Mouse (Mus musculus) neural tube, embryonic 12.5 days (tissue): ENCODE results near the gene Rps6kc1. TPM values are rescaled to one million over a fixed set of nuclear protein-coding genes. Genes with fewer than 3 reads are reported as not detected.
"Not testable (repeated sequence)": the region's sequence is repeated elsewhere in the genome, so short reads cannot be mapped to it uniquely, and the experiment has no call there.

Experiments used
- ATAC-seq: fragments of 200-750 bp; cut with Nextera tagmentation; 2 replicates; pipeline ENCODE4 v1.8.0; 2017; ENCODE audit warnings: low read depth, mild to moderate bottlenecking, moderate TSS enrichment, moderate library complexity; ENCODE audit not compliant: low FRiP score
- H3K27ac ChIP-seq: fragments of 300-500 bp; sonication (generic); 2 replicates; pipeline ENCODE4 v1.5.1; 2016
- H3K27me3 ChIP-seq: fragments of 300-500 bp; sonication (generic); replicated peaks from 2 replicates; pipeline ENCODE4 v1.6.1; 2016; ENCODE audit warnings: mild to moderate bottlenecking
- H3K36me3 ChIP-seq: fragments of 300-500 bp; sonication (generic); 2 replicates; pipeline ENCODE4 v1.6.1; 2016; ENCODE audit warnings: mild to moderate bottlenecking
- H3K4me1 ChIP-seq: fragments of 300-500 bp; sonication (generic); 2 replicates; pipeline ENCODE4 v1.6.1; 2016
- H3K4me2 ChIP-seq: fragments of 300-500 bp; sonication (generic); replicated peaks from 2 replicates; pipeline ENCODE4 v1.6.1; 2016; ENCODE audit warnings: mild to moderate bottlenecking
- H3K4me3 ChIP-seq: fragments of 300-500 bp; sonication (generic); 2 replicates; pipeline ENCODE4 v1.5.1; 2016
- H3K9ac ChIP-seq: fragments of 300-500 bp; sonication (generic); 2 replicates; pipeline ENCODE4 v1.6.1; 2016; ENCODE audit warnings: mild to moderate bottlenecking
- H3K9me3 ChIP-seq: fragments of 300-500 bp; sonication (generic); 2 replicates; pipeline ENCODE4 v1.6.1; 2016; ENCODE audit warnings: mild to moderate bottlenecking
- WGBS: fragments of 180-500 bp; shearing (Covaris S2); methylation state at CpG from one replicate; pipeline ENCODE4 v1.1.7; 2016; 5-methylcytosine and 5-hydroxymethylcytosine counted together
- polyA plus RNA-seq: library from polyadenylated mRNA; unstranded; fragments of >200 nt; fragmentation: Nextera tagmentation; extraction: Ambion mirVana; gene quantifications from 2 replicates; pipeline ENCODE4 v1.2.1, GENCODE M21; 2016

Gene Rps6kc1
- polyA plus RNA-seq, 1 experiment from 2014 or later = 26.4 TPM

DNA sequence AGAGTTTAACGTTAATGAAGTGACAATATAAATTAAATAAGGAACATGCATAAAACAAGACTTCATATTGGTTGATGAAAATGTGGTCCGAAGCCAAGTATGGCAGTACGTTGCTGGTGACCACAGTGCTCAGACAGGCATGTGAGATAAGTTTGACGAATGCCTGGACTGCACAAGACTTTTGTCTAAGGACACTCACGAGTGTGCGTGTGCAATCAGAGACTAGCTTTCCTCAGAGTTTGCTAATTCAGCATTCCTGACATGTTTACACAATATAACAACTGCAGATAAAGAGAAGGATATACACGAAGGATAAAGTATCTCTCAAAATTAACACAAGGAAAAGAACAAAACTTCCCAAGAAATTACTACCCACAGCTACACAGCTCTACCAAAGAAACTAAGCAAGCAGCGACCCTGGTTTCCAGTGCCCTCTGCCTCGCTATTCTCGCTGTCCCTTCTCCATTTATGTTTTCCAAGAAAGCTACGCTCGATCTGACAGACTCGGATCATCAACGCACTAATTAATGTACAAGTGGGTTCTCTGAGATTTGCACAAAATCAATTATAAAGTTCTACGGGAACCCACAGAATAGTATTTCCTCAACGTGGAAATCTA is 16.3 kb upstream of the Rps6kc1 start:
- H3K9ac ChIP-seq = peak overlapping the region; percentile 92
- H3K27ac ChIP-seq = peak overlapping the region; percentile 99
- no peaks in the 10 kb centered on the region for H3K9me3 ChIP-seq
- no peaks in the 10 kb centered on the region for H3K27me3 ChIP-seq
- H3K4me3 ChIP-seq = peak overlapping the region; percentile 73
- peak overlapping the region; percentile 75 for H3K4me2 ChIP-seq
- WGBS = 27% methylated on average over 16 of the region's 16 CpGs
- peaks cover under 1% of the 10 kb centered on the region for H3K36me3 ChIP-seq
- no peak for ATAC-seq
- H3K4me1 ChIP-seq = peaks cover 12% of the 10 kb centered on the region; the same call in 1 of the 2 replicates

- Histone ChIP-seq H3K36me3 (no peaks in the 10 kb centered on the region), H3K27ac (no peak overlapping the region), H3K9ac (no peak overlapping the region), H3K4me1 (peaks cover 12% of the 10 kb centered on the region; the same call in 1 of the 2 replicates), H3K27me3 (no peaks in the 10 kb centered on the region), H3K9me3 (no peaks in the 10 kb centered on the region), H3K4me2 (peak overlapping the region; percentile 75), H3K4me3 (no peak overlapping the region)
- WGBS = 94% methylated on average over 3 of the region's 3 CpGs
- ATAC-seq = no peak
Observed at GRCm38 (mm10) chr1:190927311-190927710, 15.7 kb upstream of the Rps6kc1 start.

GRCm38 (mm10) chr1:190924812-190925211 is 13.2 kb upstream of the Rps6kc1 start, which contains the start of gene Angel2:
Gene Angel2, plus strand, starts transcription at chr1:190925112.
- 80% methylated on average over 3 of the region's 3 CpGs for WGBS
- H3K4me3 ChIP-seq, H3K36me3 ChIP-seq, H3K9ac ChIP-seq, H3K27ac ChIP-seq, H3K4me2 ChIP-seq, H3K27me3 ChIP-seq, H3K4me1 ChIP-seq, H3K9me3 ChIP-seq, ATAC-seq: not testable (repeated sequence)

GRCm38 (mm10) chr1:190919725-190920469 is 8.3 kb upstream of the Rps6kc1 start:
- Histone ChIP-seq H3K9me3 (no peaks in the 10 kb centered on the region), H3K4me2 (no peak overlapping the region), H3K27me3 (no peaks in the 10 kb centered on the region), H3K4me1 (no peaks in the 10 kb centered on the region), H3K36me3 (no peaks in the 10 kb centered on the region), H3K27ac (no peak overlapping the region), H3K9ac (no peak overlapping the region), H3K4me3 (no peak overlapping the region)
- 74% methylated on average over 8 of the region's 8 CpGs for WGBS
- ATAC-seq = no peak

DNA sequence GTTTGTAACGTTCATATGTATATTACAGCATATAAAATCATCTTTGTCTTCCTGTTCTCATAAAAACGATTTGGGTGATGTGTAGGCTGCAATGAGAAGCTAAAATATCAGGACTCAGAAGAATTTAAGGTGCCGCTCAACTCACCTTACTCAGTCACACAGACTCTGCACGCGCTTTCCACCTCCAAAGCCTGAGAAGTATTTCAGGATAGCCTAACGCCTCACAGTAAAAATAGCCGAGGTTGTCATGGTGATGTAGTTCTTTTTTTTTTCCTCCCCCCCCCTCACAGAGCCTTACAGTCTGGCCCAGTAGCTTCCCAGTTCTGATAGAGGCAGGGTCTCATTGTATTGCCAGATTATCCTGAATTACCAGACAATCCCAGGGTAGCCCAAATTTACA is 7.4 kb upstream of the Rps6kc1 start:
- ATAC-seq = no peak
- H3K4me3 ChIP-seq = no peak overlapping the region
- WGBS = 63% methylated on average over 7 of the region's 7 CpGs

GRCm38 (mm10) chr1:190912623-190913022 is 1.1 kb upstream of the Rps6kc1 start:
- peak overlapping the region; percentile 85; the same call in 1 of the 2 replicates for H3K4me2 ChIP-seq
- H3K9me3 ChIP-seq = no peaks in the 10 kb centered on the region
- H3K9ac ChIP-seq = no peak overlapping the region
- WGBS = 44% methylated on average over 1 of the region's 1 CpGs
- no peaks in the 10 kb centered on the region for H3K36me3 ChIP-seq
- no peak overlapping the region for H3K4me3 ChIP-seq
- no peaks in the 10 kb centered on the region for H3K27me3 ChIP-seq
- H3K4me1 ChIP-seq = peaks cover 22% of the 10 kb centered on the region
- no peak for ATAC-seq
- H3K27ac ChIP-seq = no peak overlapping the region

More for the DNA sequence above, 7.4 kb upstream of the Rps6kc1 start:
- Histone ChIP-seq H3K27me3 (no peaks in the 10 kb centered on the region), H3K27ac (no peak overlapping the region), H3K9me3 (no peaks in the 10 kb centered on the region), H3K36me3 (no peaks in the 10 kb centered on the region), H3K9ac (no peak overlapping the region), H3K4me2 (no peak overlapping the region), H3K4me1 (no peaks in the 10 kb centered on the region)

GRCm38 (mm10) chr1:190910836-190911235 is 734 bp downstream of the Rps6kc1 start:
- Histone ChIP-seq H3K36me3 (no peaks in the 10 kb centered on the region), H3K4me1 (peaks cover 25% of the 10 kb centered on the region), H3K27me3 (no peaks in the 10 kb centered on the region), H3K9ac (peak overlapping the region; percentile 81), H3K27ac (no peak overlapping the region), H3K9me3 (no peaks in the 10 kb centered on the region), H3K4me2 (peak overlapping the region; percentile 85), H3K4me3 (peak overlapping the region; percentile 82)
- no peak for ATAC-seq
- 78% methylated on average over 6 of the region's 6 CpGs for WGBS

GRCm38 (mm10) chr1:190904714-190905113 is 6.9 kb downstream of the Rps6kc1 start:
- ATAC-seq = no peak
- Histone ChIP-seq H3K4me3 (no peak overlapping the region), H3K27ac (no peak overlapping the region), H3K27me3 (no peaks in the 10 kb centered on the region), H3K4me2 (no peak overlapping the region), H3K4me1 (peaks cover 17% of the 10 kb centered on the region), H3K9ac (no peak overlapping the region), H3K9me3 (no peaks in the 10 kb centered on the region), H3K36me3 (peaks cover 20% of the 10 kb centered on the region)
- WGBS = 94% methylated on average over 16 of the region's 16 CpGs

- Histone ChIP-seq H3K27ac (no peak overlapping the region), H3K4me2 (no peak overlapping the region), H3K9me3 (no peaks in the 10 kb centered on the region), H3K4me1 (peaks cover 13% of the 10 kb centered on the region), H3K27me3 (no peaks in the 10 kb centered on the region), H3K9ac (no peak overlapping the region), H3K4me3 (no peak overlapping the region), H3K36me3 (peaks cover 21% of the 10 kb centered on the region)
- ATAC-seq = no peak
- 97% methylated on average over 3 of the region's 3 CpGs for WGBS
Observed at GRCm38 (mm10) chr1:190904136-190904535, 7.4 kb downstream of the Rps6kc1 start.

- peaks cover 52% of the 10 kb centered on the region for H3K36me3 ChIP-seq
- WGBS = 66% methylated on average over 2 of the region's 2 CpGs
Observed at GRCm38 (mm10) chr1:190901082-190901481, 10.5 kb downstream of the Rps6kc1 start.

DNA sequence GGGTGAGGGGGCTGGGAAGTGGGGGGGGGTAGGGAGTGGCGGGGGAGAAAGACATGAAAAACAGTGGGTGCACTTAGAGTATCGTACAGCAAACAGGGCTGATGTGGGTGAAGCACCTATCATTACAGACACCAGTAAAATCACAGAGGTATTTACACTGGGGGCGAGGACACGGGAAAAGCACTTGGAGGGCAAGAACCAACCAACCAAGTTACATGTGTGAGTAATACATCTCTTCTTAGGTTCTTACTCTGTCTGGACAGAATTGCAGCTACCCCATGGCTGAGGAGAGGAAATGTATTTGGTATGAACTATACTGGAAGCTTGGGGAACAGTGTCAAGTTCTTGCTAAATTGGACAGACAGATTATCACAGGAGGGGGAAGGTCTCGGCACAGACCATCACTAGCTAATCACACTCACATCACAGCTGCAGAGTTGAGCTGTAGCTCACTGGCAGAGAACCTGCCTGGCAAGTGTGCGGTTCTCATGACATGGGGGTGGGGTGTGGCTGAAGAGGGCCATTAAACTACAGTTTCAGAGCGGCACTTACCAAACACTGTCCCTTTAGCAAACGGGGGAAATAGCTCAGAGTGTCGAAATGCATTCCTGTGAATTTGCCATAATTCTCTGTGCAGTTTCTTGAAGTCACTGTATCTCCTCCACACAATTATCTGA is 12.5 kb downstream of the Rps6kc1 start:
- Histone ChIP-seq H3K9ac (no peak overlapping the region), H3K36me3 (peaks cover 46% of the 10 kb centered on the region), H3K4me3 (no peak overlapping the region), H3K4me2 (no peak overlapping the region), H3K4me1 (no peaks in the 10 kb centered on the region), H3K27ac (no peak overlapping the region), H3K27me3 (no peaks in the 10 kb centered on the region), H3K9me3 (no peaks in the 10 kb centered on the region)
- 84% methylated on average over 9 of the region's 9 CpGs for WGBS
- ATAC-seq = no peak

More at GRCm38 (mm10) chr1:190901082-190901481, 10.5 kb downstream of the Rps6kc1 start:
- Histone ChIP-seq H3K27ac (no peak overlapping the region), H3K4me3 (no peak overlapping the region), H3K4me2 (no peak overlapping the region), H3K27me3 (no peaks in the 10 kb centered on the region), H3K9me3 (no peaks in the 10 kb centered on the region), H3K4me1 (peaks cover 9% of the 10 kb centered on the region), H3K9ac (no peak overlapping the region)
- ATAC-seq = no peak

GRCm38 (mm10) chr1:190898186-190898585 is 13.4 kb downstream of the Rps6kc1 start:
- ATAC-seq = no peak
- 93% methylated on average over 3 of the region's 3 CpGs for WGBS
- peaks cover 42% of the 10 kb centered on the region for H3K36me3 ChIP-seq

More at GRCm38 (mm10) chr1:190898186-190898585, 13.4 kb downstream of the Rps6kc1 start:
- Histone ChIP-seq H3K4me3 (no peak overlapping the region), H3K4me1 (no peaks in the 10 kb centered on the region), H3K9me3 (no peaks in the 10 kb centered on the region), H3K9ac (no peak overlapping the region), H3K27me3 (no peaks in the 10 kb centered on the region), H3K4me2 (no peak overlapping the region), H3K27ac (no peak overlapping the region)
